Mouse (Mus musculus): Measurements from ENCODE around the gene Lst1.
"Not testable (repeated sequence)": the region's sequence is repeated elsewhere in the genome, so short reads cannot be mapped to it uniquely, and the experiment has no call there.

Gene Lst1

DNA sequence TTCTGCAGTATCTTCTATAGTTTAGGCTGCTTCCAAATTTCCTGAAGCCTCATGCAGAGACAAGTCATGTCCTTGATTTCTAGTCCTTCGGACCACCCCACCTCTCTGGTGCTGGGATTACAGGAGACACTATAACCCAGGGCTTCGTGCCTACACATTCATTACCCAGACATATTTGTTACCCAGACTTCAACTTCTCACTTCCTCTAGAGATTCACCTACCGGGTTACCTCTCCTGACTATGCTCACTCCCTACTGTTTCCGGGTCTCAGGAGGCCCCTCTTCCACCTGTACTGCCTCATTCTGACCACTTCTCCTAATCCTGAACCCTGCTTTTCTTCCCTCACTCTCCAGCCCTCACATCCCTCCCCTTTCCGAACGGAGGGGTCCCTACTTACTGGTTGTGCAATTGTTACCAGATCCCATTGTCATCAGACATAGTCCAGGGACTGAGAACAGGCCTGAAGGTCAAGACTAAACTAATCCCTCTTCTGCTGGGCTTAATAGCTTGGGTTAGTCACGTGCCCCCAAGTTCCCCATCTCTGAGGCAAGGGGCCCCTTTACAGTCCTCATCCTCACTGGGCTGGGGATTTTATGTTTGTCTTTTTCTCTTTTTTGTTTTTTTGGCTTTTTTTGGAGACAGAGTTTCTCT lies at the start of gene Lst1:
Gene Lst1 (minus strand): TSS at position 481 of the 652 bp plus-strand sequence.
- no peak for DNase-seq (ENCODE audit: low spot score)

DNA sequence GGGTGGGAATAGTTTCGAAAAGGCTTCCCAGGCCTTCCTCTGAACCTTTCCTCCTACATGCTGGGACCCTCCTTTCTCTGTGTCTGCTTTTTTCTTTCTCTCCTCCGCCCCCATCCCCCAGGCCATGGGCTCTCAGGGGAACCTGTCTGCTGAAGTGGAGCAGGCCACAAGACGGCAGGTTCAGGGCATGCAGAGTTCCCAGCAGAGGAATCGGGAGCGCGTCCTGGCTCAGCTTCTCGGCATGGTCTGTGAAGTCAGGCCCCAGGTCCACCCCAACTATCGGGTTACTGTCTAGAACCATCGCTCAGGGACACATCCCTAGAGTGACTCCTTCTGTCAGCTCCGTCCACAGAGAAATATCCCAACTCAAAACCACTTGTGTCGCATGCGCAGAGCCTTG lies 49.3 kb upstream of the Lst1 start:
- no peak for DNase-seq (ENCODE audit: low spot score)

DNA sequence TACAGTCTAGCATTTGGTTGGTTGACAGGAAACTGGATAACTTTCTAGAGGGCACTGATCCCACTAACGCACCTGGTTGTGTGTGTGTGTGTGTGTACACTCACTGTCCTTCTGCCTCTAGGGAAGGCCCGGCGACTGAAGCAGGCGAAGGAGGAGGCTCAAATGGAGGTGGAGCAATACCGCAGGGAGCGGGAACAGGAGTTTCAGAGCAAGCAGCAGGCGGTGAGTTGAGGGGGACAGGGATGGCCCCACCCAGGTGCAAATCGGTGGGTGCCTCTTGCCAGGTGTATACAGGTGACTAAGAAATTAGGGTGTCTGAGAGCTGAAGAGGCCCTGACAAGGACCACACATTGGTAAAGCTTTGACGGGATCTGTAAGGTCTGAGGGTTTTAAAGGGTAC lies 48.8 kb upstream of the Lst1 start:
- DNase-seq (ENCODE audit: low spot score) = peak; percentile 39

GRCm38 (mm10) chr17:35236390-35236746 lies 48.1 kb upstream of the Lst1 start:
- peak; percentile 99 for DNase-seq (ENCODE audit: low spot score)

- DNase-seq (ENCODE audit: low spot score) = peak; percentile 95
These were observed 47.6 kb upstream of the Lst1 start, which contains the start of gene Nfkbil1 for GRCm38 (mm10) chr17:35235614-35236389. Gene Nfkbil1, minus strand, starts transcription at chr17:35235792.

- DNase-seq (ENCODE audit: low spot score) = peak; percentile 46
These were observed 46.7 kb upstream of the Lst1 start for GRCm38 (mm10) chr17:35234903-35235302.

DNA sequence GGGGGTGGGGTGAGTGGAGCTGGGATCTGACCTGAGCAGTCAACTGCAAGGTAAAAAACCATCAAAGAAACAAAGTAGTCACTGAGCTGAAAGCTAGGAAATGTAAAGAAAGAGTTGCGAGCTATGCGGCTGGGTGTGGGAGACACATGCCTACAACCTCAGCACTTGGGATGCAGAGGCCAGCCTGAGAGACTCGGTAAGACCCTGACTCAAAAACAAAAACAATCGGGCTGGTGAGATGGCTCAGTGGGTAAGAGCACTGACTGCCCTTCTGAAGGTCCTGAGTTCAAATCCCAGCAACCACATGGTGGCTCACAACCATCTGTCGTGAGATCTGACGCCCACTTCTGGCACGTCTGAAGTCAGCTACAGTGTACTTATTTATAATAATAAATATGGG lies 45.9 kb upstream of the Lst1 start:
- DNase-seq (ENCODE audit: low spot score) = not testable (repeated sequence)

GRCm38 (mm10) chr17:35233114-35233980 lies 45.1 kb upstream of the Lst1 start, which contains the start of gene Atp6v1g2:
Gene Atp6v1g2, plus strand, starts transcription at chr17:35233660.
- no peak for DNase-seq (ENCODE audit: low spot score)

DNA sequence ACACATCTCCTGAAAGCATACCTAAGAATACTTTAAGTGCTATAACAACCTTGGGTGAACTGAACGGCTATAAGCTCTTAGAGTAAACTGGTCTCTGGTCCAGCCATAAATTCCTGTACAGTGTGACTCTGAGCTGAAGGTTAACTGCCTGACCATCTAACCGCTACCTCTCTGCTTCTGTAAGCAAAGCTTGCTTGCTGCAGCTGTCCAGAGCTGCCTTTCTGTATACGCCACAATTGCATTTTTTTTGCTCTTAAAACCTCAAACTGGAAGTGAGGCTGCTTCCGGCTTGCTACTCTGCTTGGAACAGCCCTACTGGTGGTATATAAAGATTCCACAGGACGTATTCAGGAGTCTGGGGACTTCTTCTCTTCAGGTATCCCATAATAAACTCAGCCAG lies 44.4 kb upstream of the Lst1 start:
- no peak for DNase-seq (ENCODE audit: low spot score)

DNA sequence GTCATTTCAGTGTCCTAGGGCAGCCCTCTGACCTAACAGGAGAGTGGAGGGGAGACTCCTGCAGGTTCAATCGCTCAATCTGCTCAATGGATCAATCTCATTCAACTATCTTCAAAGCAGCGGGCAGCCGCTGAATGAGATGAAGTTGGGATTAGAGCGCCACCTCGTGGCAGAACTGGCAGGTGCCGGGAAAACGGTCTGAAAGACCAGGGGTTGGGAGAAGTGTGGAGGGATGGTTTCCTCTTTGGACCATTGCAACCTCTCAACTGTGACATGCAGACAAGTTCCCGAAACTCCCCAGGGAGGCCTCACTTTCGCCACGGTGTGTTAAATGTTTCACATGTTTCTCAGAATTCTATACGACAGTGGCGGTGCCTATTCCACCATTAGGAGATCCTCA lies 43.8 kb upstream of the Lst1 start:
- peak; percentile 88 for DNase-seq (ENCODE audit: low spot score)

GRCm38 (mm10) chr17:35231022-35231421 lies 42.8 kb upstream of the Lst1 start:
- no peak for DNase-seq (ENCODE audit: low spot score)

GRCm38 (mm10) chr17:35226561-35227046 lies 38.4 kb upstream of the Lst1 start:
- no peak for DNase-seq (ENCODE audit: low spot score)

DNA sequence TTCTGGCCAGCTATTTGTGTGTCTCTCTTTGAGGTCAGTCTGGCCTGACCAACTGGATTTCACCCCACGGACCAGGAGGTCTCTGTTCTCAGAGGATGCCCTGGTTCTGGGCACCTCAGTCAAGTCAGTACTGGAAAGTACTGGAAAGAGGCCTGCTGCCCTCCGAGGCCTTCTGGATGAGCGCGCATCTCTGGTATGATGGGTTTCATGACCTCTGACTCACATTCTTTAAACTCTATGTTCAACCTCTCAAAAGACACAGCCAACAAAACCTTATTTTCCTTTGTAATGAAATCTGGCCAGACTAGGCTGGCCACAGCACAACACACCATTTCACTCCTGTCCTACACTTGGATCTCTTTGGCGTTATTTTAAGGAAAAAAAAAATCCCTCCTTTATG lies 37.2 kb upstream of the Lst1 start:
- no peak for DNase-seq (ENCODE audit: low spot score)

- DNase-seq (ENCODE audit: low spot score) = no peak
These were observed 36.4 kb upstream of the Lst1 start for GRCm38 (mm10) chr17:35224641-35225040.

DNA sequence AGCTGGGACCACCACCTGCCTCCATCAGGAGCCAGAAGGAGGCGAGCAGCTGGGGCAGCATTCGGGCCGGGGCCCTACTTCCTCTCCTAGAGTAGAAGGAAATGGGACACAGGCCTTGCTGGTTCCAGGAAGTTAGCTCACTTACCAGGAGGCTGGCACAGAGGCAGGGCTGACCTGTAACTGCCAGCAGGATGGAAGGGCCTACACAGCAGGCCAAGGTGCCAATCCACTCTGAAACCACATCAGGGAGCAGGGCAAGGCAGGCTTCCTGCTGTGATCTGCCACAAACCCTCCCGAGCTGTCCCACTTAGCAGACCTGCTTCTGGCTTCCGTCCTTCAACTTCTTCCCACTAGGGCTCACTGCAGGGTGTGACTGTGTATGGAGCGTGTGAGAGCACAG lies 34.1 kb upstream of the Lst1 start:
- no peak for DNase-seq (ENCODE audit: low spot score)

- DNase-seq (ENCODE audit: low spot score) = no peak
These were observed 32.1 kb upstream of the Lst1 start, which contains the start of gene Gm16181 for GRCm38 (mm10) chr17:35220156-35220952. Gene Gm16181, plus strand, starts transcription at chr17:35220834.

- peak; percentile 36 for DNase-seq (ENCODE audit: low spot score)
These were observed 31.4 kb upstream of the Lst1 start for GRCm38 (mm10) chr17:35219601-35220041.

DNA sequence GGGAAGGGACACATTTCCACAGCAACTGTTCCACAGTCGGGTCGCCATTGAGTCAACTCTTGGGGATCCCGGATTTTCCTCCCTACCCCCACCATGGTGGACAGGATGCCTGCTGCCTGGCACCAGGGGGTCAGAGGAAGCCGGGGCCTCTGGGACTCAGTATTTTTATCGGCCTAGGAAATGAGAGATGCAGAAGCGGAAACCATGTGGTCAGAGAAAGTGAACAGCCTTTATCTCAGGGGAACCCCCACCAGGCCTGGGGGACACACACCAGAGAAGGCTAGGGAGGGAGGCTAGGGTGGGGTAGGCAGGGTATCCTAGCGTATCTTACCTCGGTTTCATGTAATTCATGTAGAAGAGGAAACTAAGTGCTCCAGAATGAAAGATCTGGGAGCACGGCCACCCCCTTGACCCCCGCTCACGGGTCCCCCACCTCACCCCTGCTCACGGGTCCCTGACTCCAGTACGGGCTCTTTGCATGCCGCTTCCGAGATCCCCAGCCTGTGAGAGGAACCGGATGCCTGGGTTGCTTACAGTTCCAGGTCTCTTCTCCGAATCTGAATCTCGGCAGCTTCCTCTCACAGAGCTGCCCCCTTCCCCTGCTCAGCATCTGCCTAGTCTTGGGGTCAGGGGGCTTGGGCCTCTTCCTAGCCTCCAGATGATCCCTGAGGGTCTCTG lies 30.4 kb upstream of the Lst1 start:
- no peak for DNase-seq (ENCODE audit: low spot score)

DNA sequence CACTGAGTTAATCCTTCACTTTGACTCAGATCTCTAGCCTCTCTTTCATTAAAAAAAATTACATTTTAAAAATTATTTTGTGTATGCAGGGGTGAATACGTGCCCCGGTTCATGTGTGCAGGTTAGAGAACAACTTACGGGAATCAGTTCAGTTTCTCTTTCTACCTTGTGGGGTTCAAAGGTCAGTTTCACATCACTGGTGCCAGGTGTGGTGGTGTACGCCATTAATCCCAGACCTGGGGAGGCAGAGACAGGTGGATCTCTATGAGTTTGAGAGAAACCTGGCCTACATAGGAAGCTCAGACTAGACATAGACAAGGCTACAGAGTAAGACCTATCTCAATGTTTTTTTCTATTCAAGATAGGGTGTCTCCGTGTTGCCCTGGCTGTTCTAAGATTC lies 24.8 kb upstream of the Lst1 start:
- no peak for DNase-seq (ENCODE audit: low spot score)

- DNase-seq (ENCODE audit: low spot score) = no peak
These were observed 22.4 kb upstream of the Lst1 start for GRCm38 (mm10) chr17:35210593-35210992.

Data from layer of hippocampus, adult 11-12 months (tissue).